Mouse (Mus musculus) layer of hippocampus, postnatal 25 days (tissue): ENCODE data around the gene Kcnj2. TPM values are rescaled to one million over a fixed set of nuclear protein-coding genes. Genes with fewer than 3 reads are reported as not detected.

Source experiments
- DNase-seq, 2 experiments: peaks; one replicate each; pipeline ENCODE4 v3.0.0; 2022; ENCODE audit warnings: mixed read lengths in 2 of 2, low spot score in 1 of 2; ENCODE audit errors: extremely low spot score in 1 of 2
- total RNA-seq, 2 experiments: library from RNA; stranded (reverse); gene quantifications; 2 replicates each; pipeline ENCODE4 v1.2.3; 2021

Gene Kcnj2
- 10 to 100 TPM in 1 of 2 experiments, 1 to 10 TPM in 1; 7.1 to 10.9 TPM for total RNA-seq

DNA sequence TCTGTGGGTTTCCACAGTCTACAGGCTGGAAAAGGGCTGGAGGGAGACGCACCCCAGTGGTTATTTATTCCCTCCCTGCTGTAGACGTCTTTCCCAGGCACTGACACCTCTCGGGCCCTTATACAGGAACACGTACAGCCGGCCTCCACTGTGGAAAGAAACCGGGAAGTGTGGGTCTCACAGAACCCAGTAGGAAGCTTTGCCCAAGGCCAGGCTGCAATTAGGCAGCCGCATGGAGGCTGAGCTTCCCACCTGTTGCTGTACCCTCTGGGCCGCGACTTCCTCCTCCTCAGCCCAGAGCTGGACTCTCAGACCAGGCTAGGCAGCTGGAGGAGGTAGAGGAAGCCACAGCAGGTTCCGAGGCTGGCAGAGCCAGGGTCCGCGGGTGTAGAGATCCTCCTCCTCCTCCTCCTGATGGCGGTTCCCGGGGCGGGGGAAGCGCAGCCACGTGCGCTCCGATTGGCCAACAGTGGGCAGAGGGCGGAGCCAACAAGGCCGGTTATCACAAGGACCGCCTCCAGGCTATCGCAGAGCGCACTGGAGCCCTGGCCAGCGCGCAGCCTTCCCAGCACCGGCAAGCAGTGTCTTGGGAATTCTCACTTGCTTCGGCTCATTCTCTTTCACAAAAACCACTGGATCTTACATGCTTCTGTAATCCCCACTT is at the start of gene Kcnj2:
TSS of gene Kcnj2 (plus strand) at position 530 of the 664 bp plus-strand sequence.
- peak; percentile 78 to 80 for DNase-seq

- DNase-seq = no peak
Measured at GRCm38 (mm10) chr11:111016206-111016605, 49.8 kb upstream of the Kcnj2 start.

DNA sequence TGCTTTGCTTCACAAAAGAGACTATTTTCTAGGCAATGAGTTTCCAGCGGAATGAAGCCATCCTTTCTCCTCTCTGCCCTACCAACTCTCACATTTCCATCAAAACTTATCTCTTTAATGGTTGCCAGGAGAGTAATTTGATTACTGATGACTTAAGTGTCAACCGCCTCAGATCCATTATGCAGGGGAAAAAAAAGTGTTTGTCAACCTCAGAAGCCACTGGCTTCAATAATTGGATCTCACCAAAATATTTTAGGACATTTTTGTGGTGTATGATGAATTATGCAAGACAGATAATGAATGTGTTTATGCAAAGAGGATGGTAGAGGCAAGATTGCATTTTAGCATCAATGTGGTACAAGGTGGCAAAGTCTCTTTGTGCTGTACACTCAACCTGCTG is 45.8 kb upstream of the Kcnj2 start:
- no peak for DNase-seq

DNA sequence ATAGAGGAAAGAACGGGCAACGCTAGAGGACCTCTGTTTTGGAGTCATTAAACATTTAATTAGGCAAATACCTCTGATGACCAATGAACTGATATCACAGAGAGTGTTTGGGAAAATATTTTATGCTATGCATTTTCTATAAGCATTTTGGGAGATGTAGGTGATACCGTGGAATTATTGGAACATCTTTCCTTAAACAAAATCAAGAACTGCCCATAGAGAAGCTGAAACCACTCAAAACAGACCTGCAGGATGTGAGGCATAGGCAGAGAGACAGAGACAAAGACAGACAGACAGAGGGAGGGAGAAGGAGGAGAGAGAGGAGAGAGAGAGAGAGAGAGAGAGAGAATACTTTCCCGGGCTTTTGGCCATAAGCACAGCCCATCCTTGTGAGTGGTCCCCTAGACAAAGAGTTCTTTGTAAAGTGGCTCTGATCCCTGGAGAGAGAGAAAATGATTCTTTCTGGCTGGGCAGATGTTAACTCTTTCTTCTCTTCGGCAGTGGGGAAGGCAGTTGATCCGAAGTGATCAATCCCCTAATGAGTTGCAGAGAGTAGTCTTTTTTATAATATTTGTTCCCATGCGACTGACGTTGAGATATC is 43.2 kb upstream of the Kcnj2 start:
- DNase-seq = no peak

GRCm38 (mm10) chr11:111042175-111042574 is 23.8 kb upstream of the Kcnj2 start:
- peak in 1 of 2 experiments; percentile 50 for DNase-seq

DNA sequence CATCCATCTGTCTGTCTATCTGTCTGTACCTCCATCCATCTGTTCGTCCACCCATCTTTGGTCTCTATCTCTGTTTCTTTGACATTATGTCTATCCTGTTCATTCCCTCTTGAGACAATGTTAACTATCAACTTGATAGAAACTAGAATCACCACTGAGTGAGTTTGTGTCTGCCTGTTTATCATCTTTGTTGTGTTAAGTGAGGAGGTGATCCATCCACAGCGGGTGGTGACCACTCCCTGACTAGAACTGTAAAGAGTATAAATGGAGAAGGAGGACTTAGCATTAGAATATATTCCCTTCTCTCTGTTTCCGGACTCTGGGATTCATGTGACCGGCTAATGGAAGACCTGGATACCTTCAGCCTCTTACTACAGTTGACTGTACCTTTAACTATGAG is 22.7 kb upstream of the Kcnj2 start:
- no peak for DNase-seq

- DNase-seq = no peak
Measured at GRCm38 (mm10) chr11:111054252-111054651, 11.7 kb upstream of the Kcnj2 start.

GRCm38 (mm10) chr11:111054854-111055822 is 10.8 kb upstream of the Kcnj2 start:
- DNase-seq = no peak

DNA sequence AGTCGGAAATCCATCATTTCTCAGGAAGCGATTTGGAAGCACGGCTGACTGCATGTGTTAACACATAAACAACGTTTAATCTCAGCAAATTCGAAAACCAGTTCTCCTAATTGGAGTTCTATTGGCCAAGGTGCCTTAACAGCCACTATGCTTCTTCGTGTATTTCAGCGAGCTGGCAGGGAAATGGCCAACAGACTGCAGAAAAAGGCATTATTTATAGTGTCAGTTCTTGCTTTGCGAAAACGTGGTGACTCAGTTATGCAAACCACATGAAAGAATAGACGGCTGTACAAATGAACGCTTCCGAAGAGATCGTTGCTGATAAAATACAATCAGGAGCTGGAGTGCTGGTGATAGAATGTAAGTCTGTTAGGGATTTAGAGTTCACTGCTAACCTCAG is 9.9 kb upstream of the Kcnj2 start:
- DNase-seq = no peak

GRCm38 (mm10) chr11:111057435-111057834 is 8.5 kb upstream of the Kcnj2 start:
- DNase-seq = no peak

GRCm38 (mm10) chr11:111059440-111059839 is 6.5 kb upstream of the Kcnj2 start:
- DNase-seq = no peak

DNA sequence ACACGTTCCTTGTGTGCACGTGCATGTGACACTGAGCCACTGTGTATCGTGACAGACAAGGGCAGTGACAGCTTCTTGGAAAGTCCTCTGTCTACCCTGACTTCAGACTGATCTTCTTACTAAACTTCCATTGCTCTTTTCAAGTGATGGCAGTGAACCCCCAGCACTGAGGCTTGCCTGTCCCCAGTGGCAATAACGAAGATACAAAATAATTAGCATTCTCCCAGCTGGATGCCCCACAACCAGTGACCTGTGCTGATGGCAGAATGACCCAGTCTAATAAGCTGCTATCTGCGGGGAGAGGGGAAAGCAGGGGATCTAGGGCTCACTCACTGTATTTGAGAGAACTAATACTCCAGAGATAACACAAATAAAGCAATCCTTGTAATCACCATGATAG is 5.7 kb upstream of the Kcnj2 start:
- no peak for DNase-seq

DNA sequence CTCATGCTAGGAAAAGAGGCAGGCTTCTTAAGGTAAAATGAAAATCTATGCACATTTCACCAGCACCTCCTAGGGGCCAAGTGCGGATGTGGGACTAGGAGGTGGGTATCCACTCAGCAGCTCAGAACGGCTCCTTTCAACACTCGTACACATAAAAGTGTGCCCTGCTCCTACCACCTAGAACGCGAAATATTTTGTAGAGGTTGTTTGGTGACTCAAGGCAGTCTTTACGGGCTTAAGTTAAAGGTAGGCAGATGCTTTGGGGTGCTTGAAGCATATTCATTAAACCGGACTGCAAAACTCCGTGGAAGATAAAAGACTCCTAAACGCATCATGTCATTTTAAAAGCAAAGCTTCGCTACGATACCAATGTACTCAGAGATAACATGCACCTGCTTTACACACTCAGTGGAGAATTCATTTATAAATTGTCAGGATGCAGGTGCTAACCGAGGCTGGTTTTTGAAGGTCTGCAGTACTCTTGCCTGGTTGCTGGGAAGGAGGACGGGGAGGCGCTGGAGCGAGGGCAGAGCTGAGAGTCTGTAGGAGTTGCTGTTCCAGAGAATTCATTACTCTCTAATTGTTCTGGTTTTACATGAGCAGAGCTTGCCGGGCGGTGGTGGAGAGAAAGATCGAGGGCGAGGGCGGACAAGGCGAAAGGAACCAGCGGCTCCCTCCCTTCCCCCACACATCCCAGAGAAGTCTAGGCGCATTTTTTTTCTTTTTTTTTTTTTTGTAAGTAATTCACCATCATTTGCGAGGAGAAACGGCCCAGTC is 1.0 kb upstream of the Kcnj2 start:
- peak; percentile 30 to 31 for DNase-seq

GRCm38 (mm10) chr11:111066299-111066691 is 331 bp downstream of the Kcnj2 start:
- DNase-seq = no peak

- DNase-seq = no peak
Measured at GRCm38 (mm10) chr11:111067787-111068186, 1.8 kb downstream of the Kcnj2 start.

GRCm38 (mm10) chr11:111070460-111070859 is 4.5 kb downstream of the Kcnj2 start:
- no peak for DNase-seq

GRCm38 (mm10) chr11:111074131-111074530 is 8.2 kb downstream of the Kcnj2 start:
- no peak for DNase-seq

DNA sequence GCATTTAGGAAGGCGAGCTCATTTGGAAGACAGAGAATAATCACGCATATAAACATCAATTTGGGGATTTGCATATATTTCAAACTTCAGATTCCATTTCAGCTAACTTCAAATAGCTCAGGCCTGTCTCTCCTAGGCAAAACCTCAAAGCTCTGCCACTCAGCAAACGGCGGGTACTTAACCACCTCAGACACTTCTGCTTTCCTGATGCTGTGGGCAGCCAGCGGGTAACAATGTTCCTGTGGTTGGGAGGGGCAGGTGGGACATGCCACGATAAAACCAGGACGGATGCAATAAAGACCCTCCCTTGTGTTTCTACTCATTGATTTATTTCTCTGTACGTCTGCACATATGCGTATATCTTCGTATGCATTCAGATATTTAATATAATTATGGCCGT is 12.1 kb downstream of the Kcnj2 start:
- no peak for DNase-seq

DNA sequence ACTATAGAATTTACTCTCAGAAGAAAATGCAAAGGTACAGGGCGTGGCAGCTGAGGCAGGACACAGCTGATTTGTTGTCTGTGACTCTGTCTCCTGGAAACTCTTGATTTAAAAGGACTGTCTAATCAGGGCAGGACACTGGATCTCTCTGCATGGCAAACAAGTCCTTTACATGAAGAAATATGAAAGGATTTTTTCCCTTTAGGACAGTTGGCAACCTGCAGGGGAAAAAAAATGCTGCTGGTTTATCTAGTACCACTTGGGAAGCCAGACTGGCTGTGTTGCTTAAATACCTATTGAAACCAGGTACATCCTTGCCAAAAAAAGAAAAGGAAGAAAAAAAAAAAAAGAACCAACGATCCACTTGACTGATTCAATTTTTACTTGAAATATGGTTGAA is 17.0 kb downstream of the Kcnj2 start:
- DNase-seq = no peak

GRCm38 (mm10) chr11:111086933-111087332 is 21.0 kb downstream of the Kcnj2 start:
- DNase-seq = no peak
